Mouse (Mus musculus) midbrain, postnatal 0 days (tissue): ENCODE results near the gene Uck1. TPM values are rescaled to one million over a fixed set of nuclear protein-coding genes. Genes with fewer than 3 reads are reported as not detected.
"Not testable (repeated sequence)": the region's sequence is repeated elsewhere in the genome, so short reads cannot be mapped to it uniquely, and the experiment has no call there.

Experiments used
- ATAC-seq: fragments of 200-750 bp; cut with Nextera tagmentation; 2 replicates; pipeline ENCODE4 v1.8.0; 2017; ENCODE audit warnings: moderate number of reproducible peaks, mild to moderate bottlenecking, moderate TSS enrichment, moderate library complexity; ENCODE audit not compliant: low FRiP score
- DNase-seq: peaks from one replicate; pipeline ENCODE4 v3.0.0-alpha.2; 2015; ENCODE audit warnings: low spot score
- H3K27ac ChIP-seq: fragments of 300-500 bp; sonication (generic); 2 replicates; pipeline ENCODE4 v1.5.1; 2014; ENCODE audit warnings: low read depth, mild to moderate bottlenecking, low read length, mixed read lengths
- H3K27me3 ChIP-seq: fragments of 300-500 bp; sonication (generic); 2 replicates; pipeline ENCODE4 v1.6.1; 2014; ENCODE audit warnings: low read length, control low read depth, mixed read lengths; ENCODE audit not compliant: insufficient read depth
- H3K36me3 ChIP-seq: fragments of 300-500 bp; sonication (generic); 2 replicates; pipeline ENCODE4 v1.6.1; 2014; ENCODE audit warnings: low read length, control low read depth, mixed read lengths; ENCODE audit not compliant: insufficient read depth
- H3K4me1 ChIP-seq: fragments of 300-500 bp; sonication (generic); 2 replicates; pipeline ENCODE4 v1.6.1; 2014; ENCODE audit warnings: mild to moderate bottlenecking, control low read depth, antibody characterized with exemption, low read length, mixed read lengths; ENCODE audit not compliant: insufficient read depth
- H3K4me2 ChIP-seq: fragments of 300-500 bp; sonication (generic); 2 replicates; pipeline ENCODE4 v1.6.1; 2014; ENCODE audit warnings: low read depth, mild to moderate bottlenecking, low read length, mixed read lengths; ENCODE audit not compliant: poor library complexity, severe bottlenecking
- H3K4me3 ChIP-seq: fragments of 300-500 bp; sonication (generic); 2 replicates; pipeline ENCODE4 v1.5.1; 2014; ENCODE audit warnings: low read depth, mild to moderate bottlenecking, low read length, moderate library complexity
- H3K9ac ChIP-seq: fragments of 300-500 bp; sonication (generic); replicated peaks from 2 replicates; pipeline ENCODE4 v1.6.1; 2014; ENCODE audit warnings: mild to moderate bottlenecking, low read length, moderate library complexity, mixed read lengths; ENCODE audit not compliant: poor library complexity, severe bottlenecking
- H3K9me3 ChIP-seq: fragments of 300-500 bp; sonication (generic); 2 replicates; pipeline ENCODE4 v1.6.1; 2016; ENCODE audit warnings: low read length, control low read depth
- CTCF ChIP-seq: IDR thresholded peaks from 2 replicates; pipeline ENCODE4 v1.5.1; 2016; ENCODE audit warnings: antibody characterized with exemption, mild to moderate bottlenecking
- WGBS: fragments of 180-500 bp; shearing (Covaris S2); extraction: QIAGEN DNeasy Blood & Tissue Kit; methylation state at CpG from one replicate; pipeline ENCODE4 v1.1.7; 2014; 5-methylcytosine and 5-hydroxymethylcytosine counted together
- polyA plus RNA-seq: library from polyadenylated mRNA; unstranded; fragments of >200 nt; fragmentation: Nextera tagmentation; extraction: Ambion mirVana; gene quantifications from 2 replicates; pipeline ENCODE4 v1.2.1, GENCODE M21; 2015
- total RNA-seq: library from RNA; depleted of rRNA; stranded (reverse); fragments of >200 nt; gene quantifications from 2 replicates; pipeline ENCODE4 v1.2.3, GENCODE M21; 2014

The Uck1 gene
- total and polyA plus RNA-seq, 2 experiments from 2014 or later = 110 to 142 TPM

- H3K4me2 ChIP-seq = no peak overlapping the region
- ATAC-seq = no peak
- H3K4me1 ChIP-seq = no peaks in the 10 kb centered on the region
- DNase-seq = no peak
- no peaks in the 10 kb centered on the region for H3K9me3 ChIP-seq
- H3K9ac ChIP-seq = no peak overlapping the region
- 98% methylated on average over 5 of the region's 5 CpGs for WGBS
- no peaks in the 10 kb centered on the region for H3K27me3 ChIP-seq
- no peak overlapping the region for H3K27ac ChIP-seq
- H3K4me3 ChIP-seq = no peak overlapping the region
- TF ChIP-seq CTCF = no peak
- peaks cover 76% of the 10 kb centered on the region for H3K36me3 ChIP-seq
Observed at GRCm38 (mm10) chr2:32305668-32306067, 45.7 kb upstream of the Uck1 start.

GRCm38 (mm10) chr2:32304145-32304832 lies 44.3 kb upstream of the Uck1 start:
- no peak overlapping the region for H3K4me2 ChIP-seq
- peak; percentile 67 for TF ChIP-seq CTCF
- H3K27me3 ChIP-seq = no peaks in the 10 kb centered on the region
- no peak overlapping the region for H3K4me3 ChIP-seq
- H3K9ac ChIP-seq = no peak overlapping the region
- no peak for DNase-seq
- peaks cover 72% of the 10 kb centered on the region for H3K36me3 ChIP-seq
- 54% methylated on average over 8 of the region's 8 CpGs for WGBS
- no peak overlapping the region for H3K27ac ChIP-seq
- no peak for ATAC-seq
- H3K4me1 ChIP-seq = no peaks in the 10 kb centered on the region
- H3K9me3 ChIP-seq = no peaks in the 10 kb centered on the region

GRCm38 (mm10) chr2:32302952-32303351 lies 43.0 kb upstream of the Uck1 start:
- peak; percentile 40 for TF ChIP-seq CTCF
- no peak overlapping the region for H3K4me3 ChIP-seq
- 90% methylated on average over 10 of the region's 10 CpGs for WGBS
- DNase-seq (no peak), ATAC-seq (no peak)
- H3K27ac ChIP-seq = no peak overlapping the region
- no peaks in the 10 kb centered on the region for H3K27me3 ChIP-seq
- H3K4me2 ChIP-seq = no peak overlapping the region
- no peaks in the 10 kb centered on the region for H3K9me3 ChIP-seq
- no peak overlapping the region for H3K9ac ChIP-seq
- no peaks in the 10 kb centered on the region for H3K4me1 ChIP-seq
- H3K36me3 ChIP-seq = peaks cover 78% of the 10 kb centered on the region

- WGBS = 89% methylated on average over 4 of the region's 4 CpGs
- no peak overlapping the region for H3K4me2 ChIP-seq
- H3K27me3 ChIP-seq = no peaks in the 10 kb centered on the region
- ATAC-seq = no peak
- DNase-seq = no peak
- H3K27ac ChIP-seq = no peak overlapping the region
- no peak overlapping the region for H3K4me3 ChIP-seq
- no peak for TF ChIP-seq CTCF
- H3K36me3 ChIP-seq = peaks cover 60% of the 10 kb centered on the region
- H3K9ac ChIP-seq = no peak overlapping the region
- H3K9me3 ChIP-seq = no peaks in the 10 kb centered on the region
- no peaks in the 10 kb centered on the region for H3K4me1 ChIP-seq
Observed at GRCm38 (mm10) chr2:32299469-32299868, 39.5 kb upstream of the Uck1 start.

- H3K4me1 ChIP-seq, H3K27ac ChIP-seq, H3K27me3 ChIP-seq, H3K9me3 ChIP-seq, H3K9ac ChIP-seq, H3K4me3 ChIP-seq, DNase-seq, ATAC-seq, H3K4me2 ChIP-seq: not testable (repeated sequence)
- H3K36me3 ChIP-seq = peaks cover 48% of the 10 kb centered on the region
- 87% methylated on average over 2 of the region's 2 CpGs for WGBS
Observed at GRCm38 (mm10) chr2:32295842-32296241, 35.9 kb upstream of the Uck1 start.

GRCm38 (mm10) chr2:32295285-32295684 lies 35.3 kb upstream of the Uck1 start:
- H3K4me2 ChIP-seq = no peak overlapping the region
- H3K27ac ChIP-seq = no peak overlapping the region
- WGBS = 90% methylated on average over 3 of the region's 3 CpGs
- no peak for TF ChIP-seq CTCF
- no peak overlapping the region for H3K4me3 ChIP-seq
- no peaks in the 10 kb centered on the region for H3K4me1 ChIP-seq
- no peaks in the 10 kb centered on the region for H3K9me3 ChIP-seq
- no peak for DNase-seq
- peaks cover 48% of the 10 kb centered on the region for H3K36me3 ChIP-seq
- no peak overlapping the region for H3K9ac ChIP-seq
- H3K27me3 ChIP-seq = no peaks in the 10 kb centered on the region
- no peak for ATAC-seq
